Mouse (Mus musculus) lung, adult 2 months (tissue): ENCODE data around the gene Olfr726. TPM values are rescaled to one million over a fixed set of nuclear protein-coding genes. Genes with fewer than 3 reads are reported as not detected.

Experiments
- DNase-seq: peaks from one replicate; pipeline ENCODE4 v3.0.0; 2022
- H3K4me1 ChIP-seq: fragments of 200-500 bp; 2 replicates; pipeline ENCODE4 v1.6.1; 2011; ENCODE audit warnings: low read length; ENCODE audit not compliant: control insufficient read depth, insufficient read depth
- H3K4me3 ChIP-seq: fragments of 200-500 bp; replicated peaks from 2 replicates; pipeline ENCODE3; 2011; ENCODE audit warnings: low read depth, mild to moderate bottlenecking, control low read depth, low read length; ENCODE audit errors: extremely low read depth
- CTCF ChIP-seq: fragments of 200-500 bp; IDR thresholded peaks from 2 replicates; pipeline ENCODE4 v1.5.1; 2011; ENCODE audit warnings: mild to moderate bottlenecking, low read length, control low read depth; ENCODE audit not compliant: insufficient read depth
- POLR2A ChIP-seq: fragments of 200-500 bp; IDR thresholded peaks from 2 replicates; pipeline ENCODE4 v1.6.1; 2011; ENCODE audit warnings: low read depth, mild to moderate bottlenecking, control low read depth, low read length, borderline replicate concordance; ENCODE audit errors: extremely low read depth
- WGBS: fragments of 180-500 bp; shearing (Covaris S2); methylation state at CpG from one replicate; pipeline ENCODE4 v1.1.7; 2018; 5-methylcytosine and 5-hydroxymethylcytosine counted together
- polyA plus RNA-seq: library from polyadenylated mRNA; depleted of rRNA; stranded (reverse); fragments of >200 nt; gene quantifications from 2 replicates; pipeline ENCODE4 v1.2.3, GENCODE M21; 2012; rRNA removed

Olfr726 gene
- not detected in 2 replicates for polyA plus RNA-seq

GRCm38 (mm10) chr14:50090853-50091252, at the start of gene Olfr726:
Gene Olfr726, minus strand, starts transcription at chr14:50090953.
- 56% methylated on average over 1 of the region's 1 CpGs for WGBS
- no peak for TF ChIP-seq CTCF
- no peak for TF ChIP-seq POLR2A
- no peak for DNase-seq
- Histone ChIP-seq H3K4me3 (no peak within 1 kb of the TSS), H3K4me1 (no peaks in the 10 kb centered on the region)

GRCm38 (mm10) chr14:50122886-50123285, 32.1 kb upstream of the Olfr726 start, which contains the start of gene Olfr727:
Gene Olfr727, plus strand, starts transcription at chr14:50123186.
- DNase-seq, result no peak
- no peak within 1 kb of the TSS for H3K4me3 ChIP-seq
- TF ChIP-seq POLR2A, result no peak
- 81% methylated on average over 1 of the region's 1 CpGs for WGBS
- H3K4me1 ChIP-seq, result no peaks in the 10 kb centered on the region

GRCm38 (mm10) chr14:50062733-50063104, 28.0 kb downstream of the Olfr726 start:
- 0% methylated on average over 4 of the region's 4 CpGs for WGBS
- TF ChIP-seq CTCF (no peak), POLR2A (no peak)
- no peak overlapping the region for H3K4me3 ChIP-seq
- DNase-seq, result no peak
- no peaks in the 10 kb centered on the region for H3K4me1 ChIP-seq

- 1% methylated on average over 52 of the region's 52 CpGs for WGBS
Measured at GRCm38 (mm10) chr14:50061955-50062732, 28.6 kb downstream of the Olfr726 start.

GRCm38 (mm10) chr14:50061590-50061954, 29.2 kb downstream of the Olfr726 start:
- DNase-seq, result no peak
- Histone ChIP-seq H3K4me3 (peak overlapping the region; percentile 1), H3K4me1 (no peaks in the 10 kb centered on the region)
- WGBS, result 1% methylated on average over 13 of the region's 13 CpGs
- TF ChIP-seq POLR2A (no peak), CTCF (no peak)

More at GRCm38 (mm10) chr14:50061955-50062732, 28.6 kb downstream of the Olfr726 start:
- TF ChIP-seq CTCF (no peak), POLR2A (no peak)
- H3K4me1 ChIP-seq, result no peaks in the 10 kb centered on the region
- peak overlapping the region; percentile 53 for H3K4me3 ChIP-seq
- DNase-seq, result peak; percentile 18

GRCm38 (mm10) chr14:50061179-50061578, 29.6 kb downstream of the Olfr726 start:
- DNase-seq, result no peak
- no peaks in the 10 kb centered on the region for H3K4me1 ChIP-seq
- TF ChIP-seq POLR2A (no peak), CTCF (no peak)
- H3K4me3 ChIP-seq, result no peak overlapping the region
- 13% methylated on average over 11 of the region's 11 CpGs for WGBS

- DNase-seq, result no peak
- Histone ChIP-seq H3K4me1 (no peaks in the 10 kb centered on the region), H3K4me3 (no peak within 1 kb of the TSS)
- TF ChIP-seq CTCF (no peak), POLR2A (no peak)
Measured at GRCm38 (mm10) chr14:50040275-50040674, 50.5 kb downstream of the Olfr726 start, which contains the start of gene Olfr725. Gene Olfr725, minus strand, starts transcription at chr14:50040375.

Other genes starting within 250 kb of the Olfr726 start
- not detected in 2 replicates for gene Olfr722, start 189.0 kb downstream of the Olfr726 start, polyA plus RNA-seq
- not detected in 2 replicates for gene Olfr723, start 159.2 kb downstream of the Olfr726 start, polyA plus RNA-seq
- not detected in 2 replicates for gene Olfr724, start 127.7 kb downstream of the Olfr726 start, polyA plus RNA-seq
- gene Olfr725, start 50.6 kb downstream of the Olfr726 start, polyA plus RNA-seq, result not detected in 2 replicates
- not detected in 2 replicates for gene Olfr727, start 32.2 kb upstream of the Olfr726 start, polyA plus RNA-seq
- gene Olfr728, start 51.7 kb upstream of the Olfr726 start, polyA plus RNA-seq, result not detected in 2 replicates
- gene Olfr729, start 62.0 kb upstream of the Olfr726 start, polyA plus RNA-seq, result not detected in 2 replicates
- not detected in 2 replicates for gene Olfr730, start 97.2 kb upstream of the Olfr726 start, polyA plus RNA-seq
- not detected in 2 replicates for gene Olfr731, start 150.9 kb upstream of the Olfr726 start, polyA plus RNA-seq
- not detected in 2 replicates for gene Olfr732, start 193.3 kb upstream of the Olfr726 start, polyA plus RNA-seq
- not detected in 2 replicates for gene Olfr733, start 210.6 kb upstream of the Olfr726 start, polyA plus RNA-seq
- not detected in 2 replicates for gene Olfr734, start 235.8 kb upstream of the Olfr726 start, polyA plus RNA-seq